Mouse (Mus musculus): ENCODE results near the gene Pde4a.
"Not testable (repeated sequence)": the region's sequence is repeated elsewhere in the genome, so short reads cannot be mapped to it uniquely, and the experiment has no call there.

The Pde4a gene

DNA sequence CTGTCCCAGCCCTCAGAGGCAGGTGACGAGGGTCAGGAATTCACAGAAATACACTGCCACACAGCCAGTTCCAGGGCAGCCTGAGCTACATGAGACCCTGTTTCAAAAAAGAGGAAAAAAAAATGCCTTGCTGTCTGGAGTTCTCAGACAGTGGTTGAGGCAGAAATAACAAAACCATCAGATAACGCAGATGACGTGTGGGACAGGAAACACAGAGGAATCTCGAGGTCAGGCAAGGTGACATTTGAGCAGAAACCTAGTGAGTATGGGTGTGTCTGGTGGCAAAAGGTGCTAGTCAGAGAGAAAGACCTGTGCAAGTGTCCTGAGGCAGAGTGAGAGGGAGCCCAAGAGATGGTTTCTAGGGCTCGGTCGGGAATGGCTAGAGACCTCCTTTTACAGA is 6.8 kb downstream of the Pde4a start:
- in situ Hi-C loops (cut with MboI; ENCODE audit: low pct_unique_long_range_greater_than_20kb in 1 of 2, low sequenced_read_pairs in 2 of 2, unreplicated experiment in 1 of 2), result no loop called here

DNA sequence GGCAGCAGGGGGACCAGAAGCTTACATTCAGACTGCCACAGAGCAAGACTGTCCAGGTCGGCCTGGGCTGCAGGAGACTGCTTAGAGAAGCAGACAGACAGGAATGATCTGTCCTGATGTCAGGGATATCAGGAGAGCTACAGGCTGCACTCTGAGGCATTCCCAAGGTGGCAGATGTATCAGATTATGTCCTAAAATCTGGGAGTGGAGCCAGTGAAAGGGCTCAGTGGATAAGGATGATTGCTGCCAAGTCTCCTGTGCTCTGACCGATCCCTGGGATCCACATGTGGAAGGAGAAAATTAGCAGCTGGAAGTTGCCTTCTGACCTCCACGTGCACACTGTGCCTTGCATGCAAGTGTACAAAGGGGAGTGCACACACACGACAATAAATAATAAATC is 14.9 kb downstream of the Pde4a start:
- in situ Hi-C loops (cut with MboI; ENCODE audit: low pct_unique_long_range_greater_than_20kb in 1 of 2, low sequenced_read_pairs in 2 of 2, unreplicated experiment in 1 of 2), result no loop called here

DNA sequence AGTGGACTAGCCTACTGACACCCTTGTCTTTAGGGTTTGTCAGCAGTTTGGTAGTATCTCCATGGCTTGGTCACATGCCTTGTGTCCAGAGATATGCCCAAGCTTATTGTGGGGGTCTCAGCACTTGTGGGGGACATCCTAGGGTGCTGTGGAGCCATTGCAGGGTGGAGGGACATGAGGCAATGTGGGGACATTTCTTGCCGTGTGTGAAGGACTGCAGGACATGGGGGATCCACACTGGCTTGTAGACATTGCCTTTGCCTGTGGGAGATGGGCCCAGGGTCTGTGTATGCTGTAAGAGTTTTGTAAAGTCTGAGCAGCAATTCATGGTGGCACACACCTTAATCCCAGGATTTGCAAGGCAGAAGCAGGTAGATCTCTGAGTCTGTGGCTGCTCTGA is 15.3 kb downstream of the Pde4a start:
- in situ Hi-C loops (cut with MboI; ENCODE audit: low pct_unique_long_range_greater_than_20kb in 1 of 2, low sequenced_read_pairs in 2 of 2, unreplicated experiment in 1 of 2), result no loop called here

DNA sequence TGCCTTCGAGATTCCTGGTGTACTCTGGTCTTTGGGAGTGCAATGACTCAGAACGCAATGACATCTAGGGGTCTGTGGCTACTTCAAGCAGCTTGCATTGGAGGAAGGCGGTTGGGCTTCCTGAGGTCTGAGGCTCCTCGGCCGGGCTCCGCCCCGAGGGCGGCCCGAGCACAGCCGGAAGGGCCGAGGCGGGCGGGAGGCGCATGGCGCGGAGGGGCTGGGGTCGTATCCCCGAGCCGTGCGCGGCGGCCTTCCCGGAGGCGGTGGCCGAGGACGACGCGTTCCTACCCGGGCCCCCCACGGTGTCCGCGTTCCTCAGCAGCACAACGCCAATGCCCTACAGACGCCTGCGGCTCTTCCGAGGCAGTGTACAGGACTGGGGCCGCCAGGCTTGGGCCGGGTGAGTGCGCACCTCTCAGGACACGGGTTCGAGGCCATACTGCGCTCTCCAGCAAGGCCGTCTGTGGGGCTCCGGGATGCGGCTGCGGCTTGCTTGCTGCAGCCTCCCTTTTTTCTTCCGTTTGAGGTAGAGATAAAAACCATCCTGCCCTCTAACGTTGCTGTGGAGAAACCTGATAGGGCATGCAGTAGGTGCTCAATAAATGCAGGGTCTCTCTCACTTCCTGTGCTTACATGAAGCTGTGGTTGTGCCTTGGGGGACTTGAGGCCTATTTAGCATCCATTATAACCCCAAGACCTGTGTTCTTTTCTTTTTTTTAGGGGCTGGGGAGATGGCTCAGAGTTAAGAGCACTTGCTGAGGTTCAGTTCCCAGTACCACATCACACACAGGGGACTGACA is 16.1 kb downstream of the Pde4a start:
- in situ Hi-C loops (cut with MboI; ENCODE audit: low pct_unique_long_range_greater_than_20kb in 1 of 2, low sequenced_read_pairs in 2 of 2, unreplicated experiment in 1 of 2), result no loop called here

DNA sequence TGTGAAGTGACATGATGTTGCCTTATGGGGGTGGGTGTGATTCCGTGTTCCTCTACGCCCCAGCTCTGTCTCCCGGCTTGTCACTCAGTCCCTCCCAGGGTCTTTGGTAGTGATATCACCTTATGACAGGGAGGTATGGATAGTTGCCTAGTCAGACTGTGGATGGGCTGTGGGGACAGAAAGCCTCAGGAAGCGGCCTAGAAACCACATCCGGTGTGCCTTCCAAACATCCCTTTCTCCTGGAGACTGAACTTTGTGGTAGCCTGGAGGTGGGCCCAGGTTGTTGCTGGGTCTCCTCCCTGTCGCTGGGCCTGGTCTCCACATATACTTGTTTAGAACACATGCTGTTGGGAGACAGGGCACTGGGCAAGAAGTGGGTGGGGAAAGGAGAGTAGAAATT is 17.9 kb downstream of the Pde4a start:
- in situ Hi-C loops (cut with MboI; ENCODE audit: low pct_unique_long_range_greater_than_20kb in 1 of 2, low sequenced_read_pairs in 2 of 2, unreplicated experiment in 1 of 2), result no loop called here

DNA sequence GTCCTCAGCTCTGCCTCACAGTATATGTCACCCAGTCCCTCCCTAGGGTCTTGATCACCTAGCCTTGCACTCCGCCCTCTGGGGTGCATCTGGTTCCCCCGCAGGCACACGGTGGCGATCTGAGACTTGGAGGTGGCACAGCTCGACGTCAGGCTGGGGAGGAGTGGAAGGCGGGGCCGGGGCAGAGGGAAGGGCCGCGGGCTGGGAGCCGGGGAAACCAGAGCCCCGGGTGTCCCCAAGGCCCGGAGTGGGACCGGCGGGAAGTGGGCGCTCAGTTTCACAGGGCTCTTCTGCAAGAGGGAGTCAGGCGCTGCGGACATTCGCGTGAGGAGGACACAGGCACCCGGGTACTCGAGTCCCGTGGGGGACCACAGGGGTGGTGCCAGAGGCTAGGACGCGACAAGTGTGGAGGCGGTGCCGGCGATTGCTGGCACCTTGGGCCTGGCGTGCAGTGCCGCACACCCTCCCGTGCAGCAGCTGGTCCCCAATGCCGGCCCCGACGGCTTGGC is 18.4 kb downstream of the Pde4a start:
- in situ Hi-C loops (cut with MboI; ENCODE audit: low pct_unique_long_range_greater_than_20kb in 1 of 2, low sequenced_read_pairs in 2 of 2, unreplicated experiment in 1 of 2), result no loop called here

DNA sequence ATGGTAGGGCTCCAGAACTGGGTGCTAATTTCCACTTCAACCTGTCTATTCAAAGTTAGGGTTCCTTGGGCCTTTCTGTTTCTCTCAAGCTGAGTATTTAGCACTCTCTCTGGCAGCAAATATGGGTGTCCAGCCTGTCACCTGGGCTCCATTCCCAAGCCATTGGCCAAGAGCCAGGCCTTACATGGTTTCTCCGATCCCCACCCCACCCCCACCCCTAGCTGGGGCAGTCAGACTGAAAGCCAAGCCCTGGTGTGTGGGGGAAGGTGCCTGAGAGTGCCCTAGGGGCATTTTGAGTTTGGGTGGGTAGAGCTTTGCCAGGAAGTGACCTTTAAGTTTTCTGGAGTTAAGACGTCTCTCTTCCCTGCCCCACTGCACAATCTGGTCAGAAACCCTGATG is 19.2 kb downstream of the Pde4a start:
- in situ Hi-C loops (cut with MboI; ENCODE audit: low pct_unique_long_range_greater_than_20kb in 1 of 2, low sequenced_read_pairs in 2 of 2, unreplicated experiment in 1 of 2), result no loop called here

DNA sequence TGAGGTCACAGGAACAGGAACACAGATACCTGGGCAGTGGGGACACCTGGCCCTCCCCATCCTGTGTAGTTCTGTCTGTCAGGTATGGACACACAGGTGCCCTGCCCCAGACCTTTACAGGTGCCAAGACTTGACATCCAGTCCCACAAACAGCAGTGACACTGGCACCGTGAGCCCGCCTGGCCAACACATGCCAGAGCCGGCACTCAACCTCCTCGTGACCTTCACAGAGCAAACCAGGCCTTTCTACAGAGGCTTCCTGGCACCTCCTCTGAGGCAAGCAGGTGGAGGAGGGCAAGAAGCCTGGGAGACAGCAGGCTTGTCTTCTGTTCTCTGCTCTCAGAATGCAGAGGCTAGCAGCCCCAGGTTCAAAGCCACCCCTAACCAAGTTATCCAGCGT is 19.9 kb downstream of the Pde4a start:
- in situ Hi-C loops (cut with MboI; ENCODE audit: low pct_unique_long_range_greater_than_20kb in 1 of 2, low sequenced_read_pairs in 2 of 2, unreplicated experiment in 1 of 2), result no loop called here

DNA sequence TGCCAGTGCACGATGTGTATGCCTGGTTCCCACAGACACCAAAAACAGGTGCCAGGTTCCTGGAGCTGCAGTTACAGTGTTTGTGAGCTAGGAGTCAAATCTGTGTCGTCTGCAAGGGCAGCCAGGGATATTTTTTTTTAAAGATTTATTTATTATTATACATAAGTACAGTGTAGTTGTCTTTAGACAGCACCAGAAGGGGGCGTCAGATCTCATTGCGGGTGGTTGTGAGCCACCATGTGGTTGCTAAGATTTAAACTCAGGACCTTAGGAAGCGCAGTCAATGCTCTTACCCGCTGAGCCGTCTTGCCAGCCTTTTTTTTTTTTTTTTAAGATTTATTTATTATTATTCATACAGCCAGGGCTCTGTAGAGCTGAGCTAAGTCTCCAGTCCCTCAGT is 24.4 kb downstream of the Pde4a start:
- in situ Hi-C loops (cut with MboI; ENCODE audit: low pct_unique_long_range_greater_than_20kb in 1 of 2, low sequenced_read_pairs in 2 of 2, unreplicated experiment in 1 of 2), result no loop called here

DNA sequence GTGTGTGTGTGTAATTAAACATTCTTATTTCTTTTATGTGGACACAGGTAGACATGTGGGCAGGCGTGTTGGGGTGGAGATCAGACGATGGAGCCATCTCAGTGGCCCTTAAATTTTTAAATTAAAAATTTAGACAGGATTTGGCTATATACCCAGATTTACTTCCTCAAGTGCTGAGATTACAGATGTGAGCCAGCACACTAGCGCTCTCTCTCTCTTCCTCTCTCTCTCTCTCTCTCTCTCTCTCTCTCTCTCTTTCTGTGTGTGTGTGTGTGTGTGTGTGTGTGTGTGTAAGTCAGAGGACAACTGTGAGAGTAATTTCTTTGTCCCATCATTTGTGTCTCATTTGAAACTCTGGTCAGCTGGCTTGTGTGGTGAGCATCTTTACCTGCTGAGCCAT is 25.2 kb downstream of the Pde4a start:
- in situ Hi-C loops (cut with MboI; ENCODE audit: low pct_unique_long_range_greater_than_20kb in 1 of 2, low sequenced_read_pairs in 2 of 2, unreplicated experiment in 1 of 2), result no loop called here

DNA sequence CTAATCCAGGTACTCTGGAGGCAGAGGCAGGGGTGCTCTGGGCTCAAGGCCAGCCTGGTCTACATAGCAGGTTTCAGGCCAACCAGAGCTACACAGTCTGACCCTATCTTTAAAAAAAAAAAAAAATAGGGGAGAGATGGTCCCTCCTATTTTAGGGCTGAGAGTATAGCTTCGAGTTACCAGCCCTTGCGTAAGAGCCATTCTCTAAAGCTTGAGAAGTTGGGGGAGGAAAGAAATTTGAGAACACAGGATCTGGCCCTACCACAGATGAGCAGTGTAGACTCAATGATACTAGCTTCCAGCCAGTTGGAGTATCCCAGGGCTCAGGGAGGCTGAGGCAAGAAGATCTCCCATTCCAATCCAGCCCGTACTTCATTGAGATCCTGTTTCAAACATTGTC is 28.3 kb downstream of the Pde4a start:
- in situ Hi-C loops (cut with MboI; ENCODE audit: low pct_unique_long_range_greater_than_20kb in 1 of 2, low sequenced_read_pairs in 2 of 2, unreplicated experiment in 1 of 2), result no loop called here

DNA sequence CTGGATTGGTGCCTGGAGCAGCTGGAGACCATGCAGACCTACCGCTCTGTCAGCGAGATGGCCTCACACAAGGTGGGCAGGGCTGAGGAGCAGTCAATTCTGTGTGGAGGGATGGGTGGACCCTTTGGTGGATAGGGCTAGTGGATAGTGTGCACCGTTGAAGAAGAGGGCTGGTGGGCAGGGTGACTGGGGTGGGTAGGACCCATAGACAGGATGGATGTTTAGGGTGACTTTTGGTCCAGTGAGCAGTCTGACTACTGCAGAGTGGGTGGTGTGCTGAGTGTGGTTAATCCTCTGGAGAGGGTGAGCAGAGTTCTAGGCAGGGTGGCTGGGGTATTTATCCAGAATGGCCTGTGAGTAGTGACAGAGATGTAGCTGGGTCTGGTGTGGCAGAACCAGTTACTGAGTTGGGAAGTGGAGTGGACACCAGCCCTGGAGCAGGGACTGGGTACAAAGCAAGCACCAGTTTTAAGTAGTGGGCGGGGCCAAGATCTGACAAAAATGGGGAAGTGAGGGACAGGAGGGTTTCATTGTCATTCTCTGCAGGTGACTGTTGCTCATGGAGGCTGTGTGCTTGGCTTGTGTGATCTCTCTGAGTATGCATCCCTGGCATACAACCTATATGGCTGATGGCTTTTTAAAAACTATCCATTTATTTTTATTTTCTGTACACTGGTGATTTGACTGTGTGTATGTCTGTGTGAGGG is 29.4 kb downstream of the Pde4a start:
- in situ Hi-C loops (cut with MboI; ENCODE audit: low pct_unique_long_range_greater_than_20kb in 1 of 2, low sequenced_read_pairs in 2 of 2, unreplicated experiment in 1 of 2), result no loop called here

DNA sequence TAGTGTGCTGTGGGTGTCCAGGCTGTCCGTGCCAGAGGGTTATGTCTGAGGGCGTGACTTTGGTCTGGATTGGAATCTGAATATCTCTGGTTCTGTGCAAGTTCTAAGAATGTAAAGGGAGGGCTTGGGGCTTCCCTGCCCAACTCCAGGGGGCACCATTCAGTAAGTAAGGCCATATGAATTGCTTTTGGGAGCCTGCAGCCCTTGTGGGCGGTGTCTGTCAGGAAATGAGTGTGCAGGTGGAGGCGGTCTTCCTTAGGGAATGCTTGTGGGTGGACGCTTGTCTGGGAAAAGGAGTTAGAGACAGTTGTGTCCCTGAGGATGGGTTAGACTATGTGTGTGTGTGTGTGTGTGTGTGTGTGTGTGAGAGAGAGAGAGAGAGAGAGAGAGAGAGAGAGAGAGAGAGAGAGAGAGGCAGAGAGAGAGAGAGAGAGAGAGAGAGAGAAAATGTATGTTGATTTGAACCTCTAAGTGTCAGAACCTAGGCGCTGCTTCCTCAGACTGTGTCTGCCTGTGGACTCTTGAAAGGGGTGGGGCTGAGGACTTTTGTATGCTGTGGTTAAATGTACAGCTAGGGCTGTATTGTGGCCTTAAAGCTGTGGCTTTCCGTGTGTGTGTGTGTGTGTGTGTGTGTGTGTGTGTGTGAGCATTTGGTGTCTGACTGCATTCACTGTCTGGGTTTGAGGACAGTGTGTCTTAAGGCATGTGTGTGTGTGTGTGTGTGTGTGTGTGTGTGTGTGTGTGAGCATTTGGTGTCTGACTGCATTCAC is 30.4 kb downstream of the Pde4a start:
- in situ Hi-C loops (cut with MboI; ENCODE audit: low pct_unique_long_range_greater_than_20kb in 1 of 2, low sequenced_read_pairs in 2 of 2, unreplicated experiment in 1 of 2), result not testable (repeated sequence)

DNA sequence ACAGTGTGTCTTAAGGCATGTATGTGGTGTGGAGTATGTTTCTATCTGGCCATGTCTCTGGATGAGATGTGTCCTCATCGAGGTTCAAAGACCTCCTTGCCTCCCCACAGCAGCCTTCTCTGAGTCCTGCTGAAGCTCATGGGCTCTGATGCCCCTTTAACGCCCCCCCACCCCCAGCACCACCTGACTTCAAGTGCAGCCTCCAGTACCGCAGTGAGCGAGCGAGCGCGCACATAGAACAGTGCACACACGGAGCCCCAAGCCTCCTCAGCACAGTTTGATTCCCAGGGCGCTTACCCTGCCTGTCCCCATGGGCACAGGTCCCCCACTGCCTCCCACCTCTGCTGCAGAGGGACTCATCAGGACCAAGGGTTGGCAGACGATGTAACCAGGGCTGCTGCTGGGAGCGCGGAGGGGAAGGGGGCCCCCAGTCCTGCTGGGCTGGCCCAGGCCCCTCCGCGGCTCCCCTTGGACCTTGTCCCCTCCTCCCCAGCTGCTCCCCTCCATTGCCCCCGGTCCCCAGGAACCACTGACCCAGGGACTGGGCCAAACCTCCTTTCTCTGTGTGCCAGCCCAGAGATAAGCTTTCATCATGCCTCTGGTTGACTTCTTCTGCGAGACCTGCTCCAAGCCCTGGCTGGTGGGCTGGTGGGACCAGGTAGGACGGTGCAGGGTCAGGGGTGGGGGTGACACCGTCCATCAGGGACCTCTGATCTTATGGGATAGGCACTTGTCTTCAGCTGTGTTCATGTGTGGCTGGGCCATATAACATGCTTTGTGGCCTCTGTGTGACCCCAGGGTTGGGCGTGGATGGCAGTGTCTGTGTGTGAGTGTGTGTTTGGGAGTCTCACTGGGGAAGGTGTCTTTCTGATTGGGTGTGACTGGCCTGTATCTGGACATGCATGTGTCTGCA is 31.3 kb downstream of the Pde4a start:
- in situ Hi-C loops (cut with MboI; ENCODE audit: low pct_unique_long_range_greater_than_20kb in 1 of 2, low sequenced_read_pairs in 2 of 2, unreplicated experiment in 1 of 2), result no loop called here

DNA sequence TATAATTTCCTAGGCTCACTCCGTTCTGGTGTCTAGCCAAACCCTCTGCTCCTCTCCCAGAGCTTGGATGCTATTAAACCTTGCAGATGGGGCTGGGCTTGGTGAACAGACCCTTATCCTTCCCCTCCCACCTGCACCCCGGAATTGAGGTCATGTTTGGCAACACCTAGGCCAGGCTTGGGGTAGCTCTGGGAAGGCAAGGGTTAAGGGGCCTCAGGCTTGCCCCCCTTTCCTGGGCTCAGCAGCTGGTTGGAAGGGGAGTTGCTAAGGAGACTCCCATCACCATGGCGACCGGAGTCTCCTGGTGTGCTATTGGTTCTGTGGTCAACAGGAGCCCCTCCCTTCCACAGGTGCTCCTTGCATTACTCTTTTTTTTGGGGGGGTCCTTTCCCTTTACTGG is 32.5 kb downstream of the Pde4a start:
- in situ Hi-C loops (cut with MboI; ENCODE audit: low pct_unique_long_range_greater_than_20kb in 1 of 2, low sequenced_read_pairs in 2 of 2, unreplicated experiment in 1 of 2), result no loop called here

DNA sequence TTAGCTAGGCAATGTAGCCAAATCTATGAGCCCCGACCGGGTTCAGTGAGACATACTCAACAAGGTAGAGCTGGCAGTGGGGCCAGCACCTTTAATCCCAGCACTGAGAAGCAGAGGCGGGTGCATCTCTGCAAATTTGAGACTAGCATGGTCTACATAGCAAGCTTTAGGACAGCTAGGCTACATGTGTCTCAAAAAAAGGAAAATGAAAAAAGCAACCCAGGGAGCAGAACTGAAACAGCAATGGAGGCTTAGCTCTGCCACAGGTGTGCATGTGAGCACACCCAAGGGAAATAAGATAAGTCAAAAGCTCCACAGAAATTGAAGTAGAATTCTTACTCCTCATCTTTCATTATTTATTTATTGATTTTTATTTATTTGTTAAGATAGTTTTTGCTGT is 33.4 kb downstream of the Pde4a start:
- in situ Hi-C loops (cut with MboI; ENCODE audit: low pct_unique_long_range_greater_than_20kb in 1 of 2, low sequenced_read_pairs in 2 of 2, unreplicated experiment in 1 of 2), result no loop called here

DNA sequence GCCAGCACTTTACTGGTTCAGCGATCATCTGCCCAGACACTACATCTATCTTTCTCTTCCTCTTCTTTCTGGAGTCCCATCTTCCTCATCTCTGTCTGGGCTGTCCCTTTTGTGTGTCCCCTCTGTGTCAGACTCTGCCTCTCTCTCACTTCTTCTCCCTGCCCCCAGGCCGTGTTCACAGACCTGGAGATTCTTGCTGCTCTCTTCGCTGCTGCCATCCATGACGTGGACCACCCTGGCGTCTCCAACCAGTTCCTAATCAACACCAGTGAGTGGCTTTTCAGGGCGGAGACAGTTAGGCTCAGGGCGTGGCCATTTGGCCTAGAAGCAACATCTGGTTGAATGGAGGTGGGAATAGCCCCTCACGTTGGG is 38.6 kb downstream of the Pde4a start:
- in situ Hi-C loops (cut with MboI; ENCODE audit: low pct_unique_long_range_greater_than_20kb in 1 of 2, low sequenced_read_pairs in 2 of 2, unreplicated experiment in 1 of 2), result no loop called here

DNA sequence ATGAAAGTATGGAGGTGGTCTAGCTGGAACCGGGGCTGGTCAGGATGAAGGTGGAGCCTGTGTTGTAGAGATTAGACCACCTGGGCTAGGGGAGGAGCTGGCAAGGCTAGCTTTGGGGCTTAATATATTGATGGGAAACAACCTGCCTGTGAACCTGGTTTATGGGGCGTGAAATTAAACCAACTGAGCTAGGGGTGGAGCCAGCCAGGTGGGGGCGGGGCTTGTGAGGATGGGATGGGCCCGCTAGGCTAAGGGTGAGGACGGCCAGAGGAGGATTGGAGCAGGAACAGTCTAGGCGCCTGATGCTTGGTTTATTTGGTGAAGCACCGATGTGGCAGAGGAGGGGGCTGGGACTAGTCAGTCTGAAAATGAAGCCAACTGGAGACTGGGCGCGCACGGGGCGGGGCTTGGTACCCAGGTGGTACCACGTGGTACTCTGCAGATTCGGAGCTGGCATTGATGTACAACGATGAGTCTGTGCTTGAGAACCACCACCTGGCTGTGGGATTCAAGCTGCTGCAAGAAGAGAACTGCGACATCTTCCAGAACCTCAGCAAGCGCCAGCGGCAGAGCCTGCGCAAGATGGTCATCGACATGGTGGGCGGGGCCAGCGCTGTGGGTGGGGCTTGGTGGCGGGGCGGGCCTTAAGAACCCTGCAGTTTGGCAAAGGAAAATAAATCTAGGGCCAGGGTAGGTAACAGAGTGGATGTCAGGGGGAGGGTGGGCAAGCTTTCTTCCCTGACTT is 39.2 kb downstream of the Pde4a start:
- in situ Hi-C loops (cut with MboI; ENCODE audit: low pct_unique_long_range_greater_than_20kb in 1 of 2, low sequenced_read_pairs in 2 of 2, unreplicated experiment in 1 of 2), result no loop called here
